Mouse (Mus musculus) neural tube, embryonic 15.5 days (tissue): Measurements from ENCODE around the gene Anks1b. TPM values are rescaled to one million over a fixed set of nuclear protein-coding genes. Genes with fewer than 3 reads are reported as not detected.

ENCODE experiments used
- ATAC-seq: fragments of 200-750 bp; cut with Nextera tagmentation; 2 replicates; pipeline ENCODE4 v1.8.0; 2017; ENCODE audit warnings: mild to moderate bottlenecking, moderate TSS enrichment, moderate library complexity; ENCODE audit not compliant: low FRiP score
- H3K27ac ChIP-seq: fragments of 300-500 bp; sonication (generic); replicated peaks from 2 replicates; pipeline ENCODE4 v1.5.1; 2015; ENCODE audit warnings: mild to moderate bottlenecking, inconsistent platforms
- H3K27me3 ChIP-seq: fragments of 300-500 bp; sonication (generic); replicated peaks from 2 replicates; pipeline ENCODE4 v1.6.1; 2015; ENCODE audit warnings: inconsistent platforms
- H3K36me3 ChIP-seq: fragments of 300-500 bp; sonication (generic); 2 replicates; pipeline ENCODE4 v1.6.1; 2015; ENCODE audit warnings: inconsistent platforms
- H3K4me1 ChIP-seq: fragments of 300-500 bp; sonication (generic); 2 replicates; pipeline ENCODE4 v1.6.1; 2015; ENCODE audit warnings: inconsistent platforms
- H3K4me2 ChIP-seq: fragments of 300-500 bp; sonication (generic); 2 replicates; pipeline ENCODE4 v1.6.1; 2015; ENCODE audit warnings: inconsistent platforms, mild to moderate bottlenecking, moderate library complexity
- H3K4me3 ChIP-seq: fragments of 300-500 bp; sonication (generic); replicated peaks from 2 replicates; pipeline ENCODE4 v1.5.1; 2015; ENCODE audit warnings: mild to moderate bottlenecking, inconsistent platforms
- H3K9ac ChIP-seq: fragments of 300-500 bp; sonication (generic); replicated peaks from 2 replicates; pipeline ENCODE4 v1.6.1; 2015; ENCODE audit warnings: mild to moderate bottlenecking, inconsistent platforms
- H3K9me3 ChIP-seq: fragments of 300-500 bp; sonication (generic); replicated peaks from 2 replicates; pipeline ENCODE4 v1.6.1; 2016; ENCODE audit warnings: inconsistent platforms
- WGBS: fragments of 180-500 bp; shearing (Covaris S2); methylation state at CpG from one replicate; pipeline ENCODE4 v1.1.7; 2015; ENCODE audit warnings: mixed read lengths; 5-methylcytosine and 5-hydroxymethylcytosine counted together
- polyA plus RNA-seq: library from polyadenylated mRNA; unstranded; fragments of >200 nt; fragmentation: Nextera tagmentation; extraction: Ambion mirVana; gene quantifications from 2 replicates; pipeline ENCODE4 v1.2.1, GENCODE M21; 2015

Gene Anks1b
- polyA plus RNA-seq, 1 experiment from 2014 or later, result 76.0 TPM

- H3K4me2 ChIP-seq, result no peak overlapping the region
- H3K27ac ChIP-seq, result no peak overlapping the region
- H3K4me1 ChIP-seq, result no peaks in the 10 kb centered on the region
- H3K4me3 ChIP-seq, result no peak overlapping the region
- H3K9ac ChIP-seq, result no peak overlapping the region
- ATAC-seq, result no peak
- no peaks in the 10 kb centered on the region for H3K9me3 ChIP-seq
- no peaks in the 10 kb centered on the region for H3K27me3 ChIP-seq
- no peaks in the 10 kb centered on the region for H3K36me3 ChIP-seq
- WGBS, result 79% methylated on average over 2 of the region's 2 CpGs
These were observed 776.4 kb downstream of the Anks1b start for GRCm38 (mm10) chr10:90649681-90650080.

DNA sequence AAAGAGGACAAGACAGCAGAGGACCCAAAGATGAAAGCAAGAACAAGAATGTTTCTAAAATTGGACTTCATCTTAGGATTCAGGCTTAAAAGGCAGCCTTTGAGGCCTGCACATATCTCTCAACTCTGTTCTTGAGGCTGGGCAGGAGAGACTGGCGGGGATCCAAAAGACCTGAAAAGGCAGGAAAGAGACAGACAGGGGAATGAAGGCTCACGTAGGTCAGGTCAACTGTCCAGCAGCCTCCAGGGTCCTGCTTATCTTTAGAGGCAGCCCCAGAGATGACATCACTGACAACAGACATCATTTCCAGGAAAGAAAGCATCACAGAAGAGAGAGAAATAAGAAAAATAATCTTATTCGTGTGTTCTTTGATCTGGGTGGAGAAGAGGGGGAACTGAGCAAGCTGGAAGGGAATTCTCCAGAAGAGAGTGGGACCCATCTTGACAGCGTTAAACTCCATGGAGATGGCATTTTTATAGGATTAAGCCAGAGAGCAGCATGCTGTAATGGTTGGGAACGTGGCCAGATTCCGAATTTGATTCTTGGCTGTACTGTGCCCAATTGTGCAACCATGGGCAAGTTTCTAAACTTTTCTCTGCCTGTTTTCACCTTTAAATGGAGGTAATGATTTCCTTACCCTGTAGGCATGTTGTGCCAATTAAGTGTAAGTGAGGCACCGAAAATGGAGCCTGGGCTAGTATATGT lies 784.3 kb downstream of the Anks1b start:
- no peak overlapping the region for H3K9ac ChIP-seq
- no peak overlapping the region for H3K4me2 ChIP-seq
- 74% methylated on average over 7 of the region's 7 CpGs for WGBS
- no peaks in the 10 kb centered on the region for H3K27me3 ChIP-seq
- H3K4me1 ChIP-seq, result peaks cover 5% of the 10 kb centered on the region; the same call in 1 of the 2 replicates
- no peak for ATAC-seq
- H3K27ac ChIP-seq, result no peak overlapping the region
- H3K9me3 ChIP-seq, result no peaks in the 10 kb centered on the region
- no peak overlapping the region for H3K4me3 ChIP-seq
- no peaks in the 10 kb centered on the region for H3K36me3 ChIP-seq

DNA sequence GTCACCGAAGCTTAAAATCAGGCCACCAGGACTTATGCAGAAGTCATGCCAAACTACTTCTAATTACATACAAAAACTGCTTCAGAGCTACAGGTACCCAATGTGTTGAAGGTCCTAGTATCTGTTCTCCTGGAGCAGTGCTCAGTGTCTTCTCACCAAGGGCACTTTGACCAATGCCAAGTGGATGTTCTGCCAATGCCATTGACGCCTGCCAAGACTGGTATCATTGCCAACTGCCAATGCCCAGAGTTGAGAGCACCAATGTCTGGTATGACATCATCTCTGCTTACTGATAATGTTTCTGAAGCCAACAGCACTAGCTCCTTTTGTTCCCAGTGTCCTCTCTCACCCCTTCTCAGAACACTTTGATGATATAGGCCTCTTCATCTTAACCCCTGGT lies 793.4 kb downstream of the Anks1b start:
- no peaks in the 10 kb centered on the region for H3K36me3 ChIP-seq
- no peak overlapping the region for H3K27ac ChIP-seq
- H3K4me1 ChIP-seq, result no peaks in the 10 kb centered on the region
- 83% methylated on average over 2 of the region's 2 CpGs for WGBS
- no peaks in the 10 kb centered on the region for H3K9me3 ChIP-seq
- H3K4me3 ChIP-seq, result no peak overlapping the region
- H3K27me3 ChIP-seq, result no peaks in the 10 kb centered on the region
- ATAC-seq, result no peak
- H3K9ac ChIP-seq, result no peak overlapping the region
- H3K4me2 ChIP-seq, result no peak overlapping the region

DNA sequence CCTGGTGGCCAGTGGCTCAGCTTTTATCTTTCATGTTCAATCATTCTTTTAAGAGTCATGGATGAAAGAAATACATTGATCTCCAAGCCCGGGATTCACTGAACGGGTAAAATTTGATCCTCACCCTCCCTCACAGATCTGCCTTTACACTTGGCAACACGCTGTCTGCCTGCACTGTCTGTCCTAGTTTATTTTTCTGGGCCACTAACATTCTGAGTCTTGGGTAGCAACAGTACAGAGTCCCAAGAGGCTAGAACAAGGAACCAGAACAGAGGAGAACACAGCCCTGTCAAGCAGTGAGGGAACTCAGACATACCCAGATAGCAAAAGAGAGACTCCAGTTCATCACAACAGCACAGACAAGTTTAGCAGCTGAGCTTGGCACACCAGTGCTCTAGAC lies 797.0 kb downstream of the Anks1b start:
- Histone ChIP-seq H3K27me3 (no peaks in the 10 kb centered on the region), H3K27ac (no peak overlapping the region), H3K4me3 (no peak overlapping the region), H3K4me1 (no peaks in the 10 kb centered on the region), H3K36me3 (no peaks in the 10 kb centered on the region), H3K4me2 (no peak overlapping the region), H3K9ac (no peak overlapping the region), H3K9me3 (no peaks in the 10 kb centered on the region)
- ATAC-seq, result no peak
- WGBS, result 88% methylated on average over 3 of the region's 3 CpGs

DNA sequence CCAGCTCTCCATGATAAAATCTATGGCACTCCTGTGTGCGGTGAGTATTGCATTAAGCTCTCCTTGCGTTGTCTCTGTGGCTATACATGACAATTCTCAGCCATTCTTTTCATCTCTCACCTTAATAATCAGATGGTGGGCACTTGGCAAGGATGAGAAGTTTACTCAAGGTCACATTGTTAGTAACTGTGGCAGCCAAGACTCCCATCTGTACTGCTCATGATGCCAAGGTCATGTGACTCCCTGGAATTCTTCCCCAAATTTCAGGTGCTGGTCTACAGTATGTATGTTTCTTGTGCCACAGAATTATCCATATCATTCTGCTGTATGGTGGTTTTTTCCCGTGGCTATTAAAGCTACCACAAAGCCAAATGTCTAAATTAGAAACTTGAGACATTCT lies 798.8 kb downstream of the Anks1b start:
- Histone ChIP-seq H3K4me1 (no peaks in the 10 kb centered on the region), H3K9ac (no peak overlapping the region), H3K27me3 (no peaks in the 10 kb centered on the region), H3K27ac (no peak overlapping the region), H3K36me3 (no peaks in the 10 kb centered on the region), H3K4me3 (no peak overlapping the region), H3K9me3 (no peaks in the 10 kb centered on the region), H3K4me2 (no peak overlapping the region)
- 91% methylated on average over 3 of the region's 3 CpGs for WGBS
- no peak for ATAC-seq

GRCm38 (mm10) chr10:90674362-90674761 lies 801.1 kb downstream of the Anks1b start:
- H3K4me1 ChIP-seq, result no peaks in the 10 kb centered on the region
- H3K9ac ChIP-seq, result no peak overlapping the region
- no peak overlapping the region for H3K4me2 ChIP-seq
- WGBS, result 80% methylated on average over 10 of the region's 10 CpGs
- ATAC-seq, result no peak
- H3K27me3 ChIP-seq, result no peaks in the 10 kb centered on the region
- no peaks in the 10 kb centered on the region for H3K36me3 ChIP-seq
- no peak overlapping the region for H3K4me3 ChIP-seq
- H3K27ac ChIP-seq, result no peak overlapping the region
- H3K9me3 ChIP-seq, result no peaks in the 10 kb centered on the region

DNA sequence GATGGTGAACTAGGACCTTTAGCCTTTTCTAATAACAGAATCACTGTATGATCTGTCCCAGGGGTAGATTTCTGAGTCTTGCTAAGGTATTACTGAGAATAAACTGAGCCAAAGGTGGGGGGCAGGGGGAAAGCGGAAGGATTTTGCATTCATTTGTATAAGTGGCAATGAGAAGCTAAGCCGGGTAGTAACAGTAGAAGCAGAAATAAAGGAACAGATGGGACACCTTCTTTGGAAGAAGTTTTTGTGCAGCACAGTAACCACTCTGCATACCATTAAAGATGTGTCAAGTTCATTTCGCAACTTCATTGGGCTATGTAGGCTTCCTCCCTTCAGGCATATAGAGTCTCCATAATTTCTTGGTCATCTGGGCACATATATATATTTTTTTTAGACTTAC lies 804.1 kb downstream of the Anks1b start:
- Histone ChIP-seq H3K4me1 (no peaks in the 10 kb centered on the region), H3K36me3 (no peaks in the 10 kb centered on the region), H3K9me3 (no peaks in the 10 kb centered on the region), H3K27me3 (no peaks in the 10 kb centered on the region), H3K27ac (no peak overlapping the region), H3K9ac (no peak overlapping the region), H3K4me3 (no peak overlapping the region), H3K4me2 (no peak overlapping the region)
- no peak for ATAC-seq
- WGBS, result 89% methylated on average over 3 of the region's 3 CpGs

GRCm38 (mm10) chr10:90679713-90680470 lies 806.6 kb downstream of the Anks1b start:
- H3K27ac ChIP-seq, result no peak overlapping the region
- H3K4me2 ChIP-seq, result no peak overlapping the region
- H3K9ac ChIP-seq, result no peak overlapping the region
- H3K9me3 ChIP-seq, result no peaks in the 10 kb centered on the region
- no peak for ATAC-seq
- no peaks in the 10 kb centered on the region for H3K27me3 ChIP-seq
- WGBS, result 70% methylated on average over 10 of the region's 10 CpGs
- H3K36me3 ChIP-seq, result no peaks in the 10 kb centered on the region
- H3K4me3 ChIP-seq, result no peak overlapping the region
- H3K4me1 ChIP-seq, result peaks cover 4% of the 10 kb centered on the region; the same call in 1 of the 2 replicates

- H3K27ac ChIP-seq, result no peak overlapping the region
- ATAC-seq, result no peak
- H3K27me3 ChIP-seq, result no peaks in the 10 kb centered on the region
- WGBS, result 39% methylated on average over 3 of the region's 3 CpGs
- no peak overlapping the region for H3K4me3 ChIP-seq
- H3K4me2 ChIP-seq, result no peak overlapping the region
- no peaks in the 10 kb centered on the region for H3K36me3 ChIP-seq
- peaks cover 7% of the 10 kb centered on the region for H3K4me1 ChIP-seq
- H3K9me3 ChIP-seq, result no peaks in the 10 kb centered on the region
- H3K9ac ChIP-seq, result no peak overlapping the region
These were observed 810.5 kb downstream of the Anks1b start for GRCm38 (mm10) chr10:90683813-90684212.

DNA sequence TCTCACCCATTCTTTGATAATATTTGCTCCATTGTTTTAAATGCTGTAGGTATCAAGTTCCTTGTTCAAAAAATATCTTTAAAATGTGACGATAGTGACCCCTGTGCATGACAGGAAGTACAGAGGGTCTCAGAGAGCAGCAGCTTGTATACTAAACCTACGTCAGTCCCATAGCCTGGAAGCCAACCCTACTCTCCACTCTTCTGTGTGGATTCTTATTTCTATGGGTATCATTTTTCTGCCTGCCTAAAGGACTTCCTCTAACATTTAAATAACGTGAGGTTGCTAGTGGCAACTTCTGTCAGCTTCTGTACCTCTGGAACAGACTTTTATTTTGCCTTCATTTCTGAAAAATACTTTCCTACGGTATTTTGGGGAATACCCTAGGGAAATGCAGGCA lies 812.1 kb downstream of the Anks1b start:
- H3K4me1 ChIP-seq, result peaks cover 8% of the 10 kb centered on the region
- no peak overlapping the region for H3K9ac ChIP-seq
- H3K36me3 ChIP-seq, result no peaks in the 10 kb centered on the region
- ATAC-seq, result no peak
- H3K27me3 ChIP-seq, result no peaks in the 10 kb centered on the region
- no peak overlapping the region for H3K27ac ChIP-seq
- WGBS, result 77% methylated on average over 4 of the region's 4 CpGs
- no peaks in the 10 kb centered on the region for H3K9me3 ChIP-seq
- H3K4me2 ChIP-seq, result no peak overlapping the region
- no peak overlapping the region for H3K4me3 ChIP-seq

GRCm38 (mm10) chr10:90688153-90688552 lies 814.8 kb downstream of the Anks1b start:
- no peak overlapping the region for H3K4me2 ChIP-seq
- WGBS, result 93% methylated on average over 5 of the region's 5 CpGs
- H3K27ac ChIP-seq, result no peak overlapping the region
- no peaks in the 10 kb centered on the region for H3K36me3 ChIP-seq
- peaks cover 8% of the 10 kb centered on the region for H3K4me1 ChIP-seq
- H3K4me3 ChIP-seq, result no peak overlapping the region
- no peaks in the 10 kb centered on the region for H3K9me3 ChIP-seq
- H3K9ac ChIP-seq, result no peak overlapping the region
- H3K27me3 ChIP-seq, result no peaks in the 10 kb centered on the region
- ATAC-seq, result no peak

DNA sequence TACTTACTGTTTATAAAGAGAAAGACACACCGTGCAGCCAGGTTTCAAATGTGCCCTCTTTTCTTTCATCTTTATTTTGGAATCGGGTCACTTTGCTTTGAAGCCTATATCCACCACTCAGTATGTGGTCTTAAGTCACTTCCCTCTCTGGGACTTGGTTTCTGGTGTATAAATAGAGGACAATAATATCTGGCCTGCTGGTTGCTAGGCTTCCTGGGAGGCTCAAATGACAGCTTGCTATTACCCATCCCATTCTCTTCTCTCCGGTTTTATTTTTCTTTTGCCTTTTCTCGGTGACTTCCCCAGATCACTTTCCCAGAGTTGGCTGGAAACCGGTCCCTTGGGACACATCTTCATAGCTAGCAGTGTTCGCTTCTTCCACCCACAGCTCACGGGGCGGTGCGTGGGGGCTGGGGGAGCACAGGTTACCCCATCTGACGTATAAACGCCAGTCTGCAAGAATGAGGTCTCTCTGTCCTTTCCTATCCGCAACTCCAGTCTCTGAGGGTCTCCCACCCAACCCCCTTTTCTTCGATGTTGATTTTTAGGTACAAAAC lies 815.5 kb downstream of the Anks1b start:
- Histone ChIP-seq H3K4me3 (no peak overlapping the region), H3K9me3 (no peaks in the 10 kb centered on the region), H3K9ac (no peak overlapping the region), H3K27me3 (no peaks in the 10 kb centered on the region), H3K36me3 (no peaks in the 10 kb centered on the region), H3K27ac (no peak overlapping the region), H3K4me1 (peaks cover 8% of the 10 kb centered on the region), H3K4me2 (no peak overlapping the region)
- ATAC-seq, result no peak
- WGBS, result 69% methylated on average over 13 of the region's 13 CpGs
